ENCODE assay signal across 18 mouse cellular contexts in the genomic region with DNA sequence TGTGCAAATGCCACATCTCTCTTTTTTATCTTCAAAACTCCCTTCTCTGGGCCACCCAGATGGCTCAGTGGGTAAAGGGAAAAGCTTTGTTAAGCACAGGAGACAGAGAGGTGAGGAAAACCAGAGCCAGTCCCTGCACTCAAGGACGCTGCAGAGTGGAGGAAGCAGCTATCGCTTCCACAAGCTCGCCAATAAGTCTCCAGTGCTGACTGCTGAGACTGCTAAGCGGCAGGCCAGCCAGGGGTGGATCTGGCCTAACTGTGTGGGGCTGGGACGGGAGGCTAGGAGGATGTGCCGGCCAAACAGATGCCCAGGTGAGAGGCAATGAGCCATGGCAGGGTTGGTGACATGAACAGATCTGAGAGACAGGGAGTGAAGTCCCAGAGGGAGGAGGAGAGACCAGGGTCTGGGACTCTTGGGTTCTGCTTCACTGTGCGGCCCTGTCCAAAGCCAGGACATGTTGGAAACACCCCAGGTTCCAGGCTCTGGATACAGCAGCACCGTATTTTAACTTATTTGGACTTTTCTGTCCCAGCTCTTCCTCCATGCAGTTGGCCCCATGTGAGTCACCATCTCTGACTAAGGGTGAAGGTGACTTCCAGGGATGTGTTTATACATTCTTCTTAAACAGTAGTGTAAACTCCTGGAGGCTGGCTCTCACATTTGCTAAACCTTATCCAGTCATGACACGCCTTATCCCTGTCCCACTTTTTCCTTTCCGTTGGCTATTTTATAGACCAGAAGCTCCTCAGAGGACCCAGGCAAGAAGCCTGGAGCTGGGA. TPM values are rescaled to one million over a fixed set of nuclear protein-coding genes. Genes with fewer than 3 reads are reported as not detected.
A peak's percentile ranks its signal among the peaks of the same experiment; 100 is the strongest.
DNase-seq lines count a peak whose midpoint lies in the region; ATAC-seq lines count a peak whose summit lies in the region.
"Had no signal": no experiment of that assay in that cellular context is flagged by ENCODE, and none has a peak within 500 bp of the region (broad histone marks: within the 10 kb centered on the region; RNA-seq: fewer than 3 reads in every experiment).

No protein-coding gene starts in this region.

- DNase-seq in adrenal gland, adult 2 months = peak; percentile 38
- DNase-seq in adrenal gland, adult 18-20 months (ENCODE audit: low spot score in 2 of 2) = no peak
- DNase-seq in heart, postnatal 14 days = no peak
- DNase-seq in lung, postnatal 25 days (ENCODE audit: low spot score) = no peak
- DNase-seq: cerebellum, adult 9-10 months; gastrocnemius, postnatal 14 days; lung, adult 18-20 months; thymus, postnatal 4 days had no signal

- H3K4me3 ChIP-seq in heart, embryonic 13.5 days = no peak overlapping the region
- H3K4me3 ChIP-seq in lung, embryonic 15.5 days = no peak overlapping the region
- no peak overlapping the region for H3K4me3 ChIP-seq in stomach, embryonic 16.5 days (replicated peaks; ENCODE audit: low read length)
- H3K4me3 ChIP-seq: heart, embryonic 15.5 days; hindbrain, embryonic 15.5 days; limb, embryonic 12.5 days; neural tube, embryonic 12.5 days had no signal

- H3K36me3 ChIP-seq in heart, embryonic 13.5 days = no peaks in the 10 kb centered on the region
- H3K36me3 ChIP-seq in lung, embryonic 15.5 days = no peaks in the 10 kb centered on the region
- H3K36me3 ChIP-seq in stomach, embryonic 16.5 days (ENCODE audit: control insufficient read depth, insufficient read depth, low read length) = no peaks in the 10 kb centered on the region
- H3K36me3 ChIP-seq: heart, embryonic 15.5 days; hindbrain, embryonic 15.5 days; limb, embryonic 12.5 days; neural tube, embryonic 12.5 days had no signal

- ATAC-seq in heart, embryonic 13.5 days (ENCODE audit: extremely low read depth, insufficient number of reproducible peaks, low FRiP score, low TSS enrichment) = no peak
- ATAC-seq in lung, embryonic 15.5 days (ENCODE audit: borderline replicate concordance, extremely low read depth, low FRiP score, low TSS enrichment) = no peak
- ATAC-seq in stomach, embryonic 16.5 days (ENCODE audit: insufficient read depth, low FRiP score) = peak; percentile 61
- ATAC-seq in inflammation-experienced regulatory T-cells, adult 6 months = no peak

- H3K4me1 ChIP-seq in heart, embryonic 13.5 days = peaks cover 21% of the 10 kb centered on the region
- H3K4me1 ChIP-seq in lung, embryonic 15.5 days = peaks cover 28% of the 10 kb centered on the region
- peaks cover 6% of the 10 kb centered on the region; the same call in 1 of the 2 replicates for H3K4me1 ChIP-seq in stomach, embryonic 16.5 days (ENCODE audit: control insufficient read depth, insufficient read depth, low read length)

- no peaks in the 10 kb centered on the region for H3K9me3 ChIP-seq in heart, embryonic 13.5 days
- H3K9me3 ChIP-seq in lung, embryonic 15.5 days = no peaks in the 10 kb centered on the region
- no peaks in the 10 kb centered on the region for H3K9me3 ChIP-seq in stomach, embryonic 16.5 days (replicated peaks; ENCODE audit: control insufficient read depth, low read length)
- H3K9me3 ChIP-seq: heart, embryonic 15.5 days; hindbrain, embryonic 15.5 days; limb, embryonic 12.5 days; neural tube, embryonic 12.5 days had no signal

- intact Hi-C loops in heart, postnatal 14 days (cut with DNase I) = no loop called here

- peak overlapping the region; percentile 33; the same call in 1 of the 2 replicates for H3K9ac ChIP-seq in heart, embryonic 13.5 days
- no peak overlapping the region for H3K9ac ChIP-seq in lung, embryonic 15.5 days
- peak overlapping the region; percentile 40; the same call in 1 of the 2 replicates for H3K9ac ChIP-seq in stomach, embryonic 16.5 days (ENCODE audit: low read length)
- H3K9ac ChIP-seq: heart, embryonic 15.5 days; hindbrain, embryonic 15.5 days; limb, embryonic 12.5 days; neural tube, embryonic 12.5 days had no signal

- H3K27ac ChIP-seq in heart, embryonic 13.5 days (replicated peaks) = peak overlapping the region; percentile 30; the same call in 1 of the 2 replicates
- 0 out of 2 replicates have a peak overlapping the region, but pooled peaks have one; percentile 20 for H3K27ac ChIP-seq in lung, embryonic 15.5 days
- H3K27ac ChIP-seq in stomach, embryonic 16.5 days (ENCODE audit: low read length) = peak overlapping the region; percentile 84
- H3K27ac ChIP-seq: heart, embryonic 15.5 days; hindbrain, embryonic 15.5 days; limb, embryonic 12.5 days; neural tube, embryonic 12.5 days had no signal

- peak overlapping the region; percentile 27; the same call in 1 of the 2 replicates for H3K4me2 ChIP-seq in heart, embryonic 13.5 days
- H3K4me2 ChIP-seq in lung, embryonic 15.5 days = no peak overlapping the region
- H3K4me2 ChIP-seq in stomach, embryonic 16.5 days (ENCODE audit: low read depth, low read length) = no peak overlapping the region
- H3K4me2 ChIP-seq: heart, embryonic 15.5 days; hindbrain, embryonic 15.5 days; limb, embryonic 12.5 days; neural tube, embryonic 12.5 days had no signal

- no peaks in the 10 kb centered on the region for H3K27me3 ChIP-seq in heart, embryonic 13.5 days (replicated peaks)
- no peaks in the 10 kb centered on the region for H3K27me3 ChIP-seq in lung, embryonic 15.5 days
- no peaks in the 10 kb centered on the region for H3K27me3 ChIP-seq in stomach, embryonic 16.5 days (ENCODE audit: control insufficient read depth, insufficient read depth, low read length)
- H3K27me3 ChIP-seq: heart, embryonic 15.5 days; hindbrain, embryonic 15.5 days; limb, embryonic 12.5 days; neural tube, embryonic 12.5 days had no signal

- WGBS in heart, embryonic 13.5 days = 26% methylated on average over 10 of the region's 10 CpGs
- WGBS in lung, embryonic 15.5 days = 33% methylated on average over 10 of the region's 10 CpGs
- 32% methylated on average over 10 of the region's 10 CpGs for WGBS in stomach, embryonic 16.5 days

RNA-seq across cellular contexts. Expression of gene Accsl, which starts 17.2 kb away (rescaled TPM):
- 1 to 10 TPM in 1 of 2 experiments, under 1 TPM in 1; 0.43 to 1.6 TPM for total RNA-seq in adrenal gland, adult 2 months (2021)
- polyA plus RNA-seq in adrenal gland, adult 2 months (2012; rRNA removed) = not detected in 2 replicates
- total RNA-seq in adrenal gland, adult 18-20 months (2021) = under 1 TPM; 0.40 to 0.74 TPM
- polyA plus RNA-seq in heart, embryonic 13.5 days (2015; fragmentation: Nextera tagmentation; extraction: Ambion mirVana) = not detected in 2 replicates
- not detected for total RNA-seq in heart, postnatal 14 days (2021)
- polyA plus RNA-seq in lung, embryonic 15.5 days (2015; fragmentation: Nextera tagmentation; extraction: Ambion mirVana) = 0.47 TPM in 1 of 2 replicates, not detected in the other
- polyA plus RNA-seq in stomach, embryonic 16.5 days (2015; fragmentation: Nextera tagmentation; extraction: Ambion mirVana) = 0.15 TPM in 1 of 2 replicates, not detected in the other
- polyA plus RNA-seq in inflammation-experienced regulatory T-cells, adult 6 months (2017; shearing (Covaris generic)) = not detected
- total RNA-seq: gastrocnemius, postnatal 14 days had no signal
- polyA plus RNA-seq: embryonic facial prominence, embryonic 11.5 days; heart, embryonic 15.5 days; kidney, embryonic 14.5 days; limb, embryonic 12.5 days had no signal

RNA-seq across cellular contexts. Expression of gene Accs, which starts 36.5 kb away (rescaled TPM):
- 1 to 10 TPM; 8.9 to 9.6 TPM for total RNA-seq in adrenal gland, adult 2 months (2021)
- 15.2 and 16.7 TPM in 2 replicates for polyA plus RNA-seq in adrenal gland, adult 2 months (2012; rRNA removed)
- total RNA-seq in adrenal gland, adult 18-20 months (2021) = 1 to 10 TPM; 6.1 to 6.9 TPM
- 6.1 and 7.6 TPM in 2 replicates for polyA plus RNA-seq in heart, embryonic 13.5 days (2015; fragmentation: Nextera tagmentation; extraction: Ambion mirVana)
- 1 to 10 TPM; 3.4 to 5.0 TPM for total RNA-seq in heart, postnatal 14 days (2021)
- 7.4 and 9.2 TPM in 2 replicates for polyA plus RNA-seq in lung, embryonic 15.5 days (2015; fragmentation: Nextera tagmentation; extraction: Ambion mirVana)
- 6.6 and 7.2 TPM in 2 replicates for polyA plus RNA-seq in stomach, embryonic 16.5 days (2015; fragmentation: Nextera tagmentation; extraction: Ambion mirVana)
- polyA plus RNA-seq in inflammation-experienced regulatory T-cells, adult 6 months (2017; shearing (Covaris generic)) = 10 to 100 TPM in 2 of 3 experiments, 1 to 10 TPM in 1; 9.1 to 20.9 (median 18.5) TPM

Comparison
In these comparisons a context has a peak if more than half of its experiments do, and no peak if none do; other contexts are left out.
1. H3K27ac ChIP-seq: peak in every context shown above with its lines; median percentile 84 in stomach, embryonic 16.5 days; 30 in heart, embryonic 13.5 days; 20 in lung, embryonic 15.5 days.